Mouse (Mus musculus) lung, postnatal 0 days (tissue): ENCODE measurements at regions not wholly inside any gene's neighbourhood (a gene's known extent, or its start where the extent isn't known, plus 50 kb on each side); places are given as distances from the start of the nearest gene placed in this dataset.

Experiments used
- CTCF ChIP-seq: IDR thresholded peaks from 2 replicates; pipeline ENCODE4 v1.5.1; 2016; ENCODE audit warnings: antibody characterized with exemption, mild to moderate bottlenecking
- EP300 ChIP-seq: IDR thresholded peaks from 2 replicates; pipeline ENCODE4 v1.6.1; 2016; ENCODE audit warnings: antibody characterized with exemption, mild to moderate bottlenecking, control low read depth

DNA sequence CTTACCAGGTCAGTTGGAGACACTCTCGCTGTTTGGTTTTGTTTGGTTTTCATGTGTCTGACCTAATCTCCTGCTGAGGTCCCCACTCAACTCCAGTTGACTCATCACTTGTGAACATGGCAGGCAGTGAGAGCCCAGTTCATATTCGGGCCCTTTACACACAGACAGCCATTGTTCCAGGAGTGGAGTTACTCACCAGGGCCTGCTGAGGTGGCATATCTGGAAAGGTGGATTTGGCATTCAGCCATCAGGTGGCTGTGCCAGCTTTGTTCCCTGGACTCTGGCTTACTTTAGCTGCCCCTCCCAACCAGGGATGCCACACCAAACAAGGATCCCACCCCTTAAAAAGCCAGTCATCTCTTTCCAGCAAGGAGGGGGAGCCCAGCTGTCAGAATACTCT is 56.2 kb upstream of the Lgalsl start:
- TF ChIP-seq CTCF (no peak), EP300 (no peak)
